Mouse (Mus musculus) bone marrow, adult 2 months (tissue): Measurements from ENCODE around the gene Rif1.

Experiments
- CTCF ChIP-seq: fragments of 200-500 bp; IDR thresholded peaks from 2 replicates; pipeline ENCODE4 v1.5.1; 2011; ENCODE audit warnings: low read length, control low read depth; ENCODE audit not compliant: control insufficient read depth, insufficient read depth
- POLR2A ChIP-seq: fragments of 200-500 bp; IDR thresholded peaks from 2 replicates; pipeline ENCODE4 v1.6.1; 2011; ENCODE audit warnings: low read depth, mild to moderate bottlenecking, control low read depth, low read length, borderline replicate concordance; ENCODE audit not compliant: control insufficient read depth

DNA sequence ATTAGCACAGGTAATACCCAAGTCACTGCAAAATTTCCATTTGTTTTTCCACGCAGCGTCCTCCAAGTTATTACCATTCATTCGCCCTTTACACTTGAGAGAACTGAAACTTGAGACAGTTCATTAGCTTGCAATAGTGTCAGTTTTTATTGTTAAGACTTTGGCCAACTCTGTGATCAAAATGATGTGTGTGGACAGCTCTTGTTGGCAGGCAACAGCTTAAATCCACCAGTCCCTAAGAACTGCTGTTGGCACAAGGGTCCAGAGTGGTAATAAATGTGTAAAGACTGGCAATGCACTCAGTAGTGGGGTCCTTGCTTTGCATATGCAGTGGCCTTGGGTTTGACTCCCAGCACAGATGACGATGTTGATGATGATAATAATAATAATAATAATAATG, 20.3 kb upstream of the Rif1 start:
- no peak for TF ChIP-seq CTCF
- TF ChIP-seq POLR2A: no peak
